Mouse (Mus musculus): ENCODE data around the gene Rcc1l.

Rcc1l gene

GRCm38 (mm10) chr5:134176169-134176881, at the start of gene Rcc1l:
Gene Rcc1l, minus strand, starts transcription at chr5:134176774.
- DNase-seq (ENCODE audit: low spot score in 2 of 2) = peak; percentile 75 to 85

DNA sequence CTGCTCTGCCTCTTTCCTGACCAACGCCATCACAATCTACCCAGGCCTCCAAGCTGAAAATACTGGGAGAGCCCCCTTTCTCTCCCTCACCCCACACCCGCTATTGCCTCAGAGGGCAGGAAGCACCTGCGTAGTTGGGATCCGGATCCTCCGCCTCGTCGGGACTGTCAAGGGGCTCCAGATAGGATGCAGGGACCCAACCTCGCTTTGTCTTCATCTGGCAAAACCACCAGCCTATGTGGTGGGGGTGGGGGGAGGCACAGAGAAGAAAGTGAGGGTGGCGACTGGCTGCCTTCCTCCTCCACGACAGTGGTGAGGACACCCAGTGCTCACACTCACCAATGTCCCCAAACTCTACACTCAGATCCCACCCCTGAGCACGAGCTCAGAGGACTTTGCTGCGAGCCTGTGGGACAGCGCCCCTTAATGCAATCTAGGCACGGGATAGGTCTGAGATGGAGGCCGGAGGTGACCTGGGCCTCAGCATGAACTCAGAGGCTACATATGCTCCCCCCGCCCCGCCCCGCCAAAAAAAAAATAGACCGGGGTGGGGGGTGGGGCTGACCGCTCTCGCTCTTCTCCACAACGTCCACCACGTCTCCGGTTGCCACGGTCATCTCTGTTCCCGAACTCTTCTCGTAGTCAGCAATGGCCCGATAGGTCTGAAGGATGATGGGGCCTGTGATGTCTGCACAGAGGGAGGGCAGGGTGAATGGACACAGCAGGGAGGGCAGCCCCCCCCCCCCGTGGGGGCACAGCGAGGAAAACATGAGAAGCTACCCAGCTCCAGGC, 48.7 kb upstream of the Rcc1l start:
- no peak for DNase-seq (ENCODE audit: low spot score in 2 of 2)

DNA sequence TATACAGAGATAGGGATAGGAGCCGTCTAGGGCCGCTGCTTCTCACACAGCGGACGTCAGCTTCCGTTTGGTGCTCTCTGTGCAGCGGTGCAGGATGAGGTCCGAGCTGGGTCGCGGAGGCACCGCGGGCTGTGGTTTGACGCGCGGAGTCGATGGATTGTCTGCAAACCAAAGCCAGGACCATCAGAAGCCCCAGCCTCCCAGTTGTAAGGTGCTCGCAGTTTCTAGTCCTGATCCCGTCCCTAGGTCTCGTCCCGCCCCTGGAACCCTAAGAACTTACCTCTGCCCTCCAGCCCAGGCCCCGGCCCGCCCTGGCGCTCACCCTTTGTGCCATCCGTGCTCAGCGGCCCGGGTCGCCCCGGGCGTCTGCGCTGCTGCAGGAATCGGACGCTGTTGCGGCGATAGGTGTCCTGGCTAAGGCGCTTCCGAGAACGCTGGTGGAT, 45.2 kb upstream of the Rcc1l start:
- DNase-seq (ENCODE audit: low spot score in 2 of 2) = no peak

DNA sequence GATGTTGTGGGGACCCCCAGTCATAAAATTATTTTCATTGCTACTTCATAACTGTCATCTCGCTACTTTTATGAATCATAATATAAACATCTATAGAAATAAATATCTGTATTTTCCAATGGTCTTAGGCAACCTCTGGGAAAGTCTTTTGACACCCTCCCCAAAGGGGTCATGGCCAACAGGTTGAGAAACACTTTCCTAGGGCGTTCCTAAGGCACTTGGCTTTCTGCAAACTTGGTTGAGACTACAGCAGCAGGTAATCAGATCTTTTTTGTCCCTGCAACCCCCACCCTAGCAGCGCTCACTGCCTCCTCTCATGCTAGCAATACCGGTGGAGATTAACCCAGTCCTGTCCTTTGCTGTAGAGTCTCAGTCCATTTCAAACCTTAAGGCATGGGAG, 44.7 kb upstream of the Rcc1l start:
- DNase-seq (ENCODE audit: low spot score in 2 of 2) = no peak

GRCm38 (mm10) chr5:134217900-134218299, 41.3 kb upstream of the Rcc1l start:
- no peak for DNase-seq (ENCODE audit: low spot score in 2 of 2)

- no peak for DNase-seq (ENCODE audit: low spot score in 2 of 2)
These were observed 37.6 kb upstream of the Rcc1l start for GRCm38 (mm10) chr5:134214021-134214806.

DNA sequence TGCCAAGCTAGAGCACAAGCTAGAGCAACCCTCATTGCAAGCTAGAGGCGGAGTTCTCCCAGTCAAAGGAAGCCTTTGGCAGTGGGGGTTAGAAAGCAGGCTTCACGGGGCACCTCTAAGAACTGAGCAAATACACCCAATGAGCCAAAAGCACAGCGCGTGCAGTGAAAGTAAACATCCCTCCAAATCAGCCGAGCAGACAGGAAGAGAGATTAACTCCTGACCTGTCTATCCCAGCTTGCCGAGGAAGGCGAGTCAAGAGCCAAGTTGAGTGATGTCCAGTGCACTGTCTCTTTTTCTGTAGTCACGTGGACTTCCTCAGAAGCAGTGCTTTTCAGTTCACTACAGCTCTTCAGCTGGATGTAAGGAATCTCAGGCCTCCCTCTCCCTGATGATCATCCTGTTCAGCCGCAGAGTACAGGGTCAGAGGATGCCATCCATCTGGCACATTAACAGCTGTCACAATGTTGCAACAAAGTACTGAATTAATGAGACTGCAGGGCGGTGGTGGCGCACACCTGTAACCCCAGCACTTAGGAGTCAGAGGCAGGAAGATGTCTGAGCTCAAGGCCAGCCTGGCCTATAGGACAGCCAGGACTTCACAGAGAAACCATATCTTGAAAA, 33.5 kb upstream of the Rcc1l start:
- DNase-seq (ENCODE audit: low spot score in 2 of 2) = no peak

DNA sequence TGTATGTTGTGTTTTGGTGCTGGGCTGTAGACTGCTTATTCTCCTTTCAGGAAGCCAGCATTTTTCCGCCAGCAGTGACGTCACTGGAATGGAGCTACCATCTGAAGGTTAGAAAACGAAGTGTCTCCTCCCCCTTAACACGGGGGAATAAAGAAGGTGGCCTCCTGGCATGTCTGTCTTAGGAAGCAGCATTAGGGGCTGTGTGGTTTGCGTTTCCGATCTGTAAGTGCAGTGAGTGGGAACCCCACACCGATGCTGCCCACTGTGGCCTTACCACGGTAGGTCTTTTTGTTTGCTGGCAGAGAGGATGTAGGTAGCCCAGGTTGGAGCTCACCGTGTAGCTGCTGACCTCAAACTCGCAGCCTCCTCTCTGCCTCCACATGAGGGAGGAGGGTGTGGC, 30.1 kb upstream of the Rcc1l start:
- no peak for DNase-seq (ENCODE audit: low spot score in 2 of 2)

- DNase-seq (ENCODE audit: low spot score in 2 of 2) = no peak
These were observed 17.1 kb upstream of the Rcc1l start for GRCm38 (mm10) chr5:134193664-134194063.

- no peak for DNase-seq (ENCODE audit: low spot score in 2 of 2)
These were observed 12.0 kb upstream of the Rcc1l start for GRCm38 (mm10) chr5:134188571-134188970.

DNA sequence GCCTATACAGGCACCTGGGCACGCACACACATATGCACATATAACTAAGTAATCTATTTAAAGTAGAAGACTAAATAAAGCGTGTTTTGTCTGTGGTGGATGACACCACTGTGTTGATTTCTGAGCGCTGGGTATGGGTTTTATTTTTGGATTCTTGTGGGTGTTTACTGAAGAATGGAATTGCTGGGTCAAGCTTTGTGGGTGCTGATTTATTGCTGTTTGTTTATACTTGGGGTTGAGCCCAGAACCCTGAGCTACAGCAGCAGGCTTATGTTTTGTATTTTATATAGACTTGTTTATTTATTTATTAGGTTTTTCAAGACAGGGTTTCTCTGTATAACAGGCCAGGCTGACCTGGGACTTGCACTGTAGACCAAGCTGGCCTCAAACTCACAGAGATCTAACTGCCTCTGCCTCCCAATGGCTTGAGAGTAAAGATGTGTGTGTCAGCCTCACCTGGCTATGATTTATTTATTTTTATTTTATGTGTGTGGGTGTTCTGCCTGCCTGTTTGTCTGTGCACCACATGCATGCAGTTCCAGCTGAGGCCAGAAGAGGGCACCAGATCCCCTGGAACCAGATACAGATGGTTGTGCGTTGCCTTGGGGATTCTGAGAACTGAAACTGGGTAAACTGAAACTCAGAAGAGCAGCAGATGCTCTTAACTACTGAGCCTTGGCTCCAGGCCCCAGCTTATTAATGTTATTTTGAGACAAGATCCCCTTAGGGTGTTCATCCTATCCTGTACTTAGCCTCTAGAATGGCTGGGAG, 10.6 kb upstream of the Rcc1l start:
- peak in 1 of 2 experiments; percentile 65 for DNase-seq (ENCODE audit: low spot score in 2 of 2)

DNA sequence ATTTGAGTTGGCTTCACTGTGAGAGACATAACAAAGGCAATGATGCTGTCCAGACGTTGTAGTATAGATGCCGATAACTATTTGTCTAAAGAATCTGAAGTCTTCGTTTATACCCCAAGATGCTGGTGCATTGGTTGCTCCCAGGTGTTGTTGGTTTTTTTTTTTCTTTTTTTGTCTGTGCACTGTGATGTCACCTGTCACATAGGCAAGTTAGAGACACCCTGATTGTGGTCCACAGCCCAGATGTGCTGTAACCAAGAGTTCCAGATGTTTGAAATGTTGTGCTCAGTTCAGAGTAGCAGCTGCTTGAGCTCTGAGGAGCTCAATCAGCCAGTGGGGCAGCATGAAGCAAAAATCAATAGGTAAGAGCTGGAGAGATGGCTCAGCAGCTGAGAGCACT, 9.5 kb upstream of the Rcc1l start:
- no peak for DNase-seq (ENCODE audit: low spot score in 2 of 2)

DNA sequence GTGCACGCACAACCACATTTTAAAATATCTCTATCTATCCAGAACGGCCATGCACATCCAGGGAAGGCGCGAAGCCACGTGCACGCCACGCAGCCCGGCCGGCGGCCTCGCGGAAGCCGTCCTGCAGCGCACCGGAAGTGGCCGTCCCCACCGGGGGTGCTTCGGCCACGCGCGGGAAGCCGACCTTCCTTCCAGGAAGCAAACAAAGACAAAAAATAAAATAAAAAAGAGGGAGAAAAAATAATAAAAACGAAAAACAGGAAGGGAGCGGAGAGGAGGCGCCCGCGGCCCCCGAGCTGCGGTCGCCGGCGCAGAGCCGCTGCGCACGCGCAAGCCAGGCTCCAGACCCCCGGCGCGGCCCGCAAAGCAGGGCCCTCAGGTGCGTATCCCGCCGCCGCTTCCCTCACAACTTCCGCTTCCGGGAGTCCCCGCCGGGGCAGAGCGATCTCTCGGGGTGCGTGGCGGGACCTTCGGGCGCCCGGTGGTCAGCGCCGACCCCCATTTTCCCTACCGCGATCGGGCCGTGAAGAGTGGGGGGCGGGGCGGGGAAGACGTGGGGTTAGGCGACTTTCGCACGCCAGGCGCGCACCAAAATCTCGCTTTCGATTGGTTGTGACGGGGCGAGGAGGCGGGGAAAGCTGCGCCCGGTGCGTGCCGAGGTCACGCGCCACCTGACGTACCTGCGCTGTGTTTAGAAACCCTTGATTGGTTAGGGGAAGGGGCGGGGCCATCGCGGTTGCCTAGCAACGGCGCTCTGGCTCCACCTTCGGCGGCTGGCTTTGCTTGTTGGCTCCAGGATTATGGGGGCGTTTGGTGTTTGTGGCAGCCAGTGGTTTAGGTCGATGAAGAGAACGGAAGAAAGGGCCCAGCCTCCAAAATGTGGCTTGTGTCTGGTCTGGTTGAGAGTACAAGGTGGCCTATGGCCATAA, 7.6 kb upstream of the Rcc1l start, which contains the start of gene Gtf2ird2:
Gene Gtf2ird2 (plus strand): TSS at position 140 of the 929 bp plus-strand sequence.
- peak; percentile 98 for DNase-seq (ENCODE audit: low spot score in 2 of 2)

DNA sequence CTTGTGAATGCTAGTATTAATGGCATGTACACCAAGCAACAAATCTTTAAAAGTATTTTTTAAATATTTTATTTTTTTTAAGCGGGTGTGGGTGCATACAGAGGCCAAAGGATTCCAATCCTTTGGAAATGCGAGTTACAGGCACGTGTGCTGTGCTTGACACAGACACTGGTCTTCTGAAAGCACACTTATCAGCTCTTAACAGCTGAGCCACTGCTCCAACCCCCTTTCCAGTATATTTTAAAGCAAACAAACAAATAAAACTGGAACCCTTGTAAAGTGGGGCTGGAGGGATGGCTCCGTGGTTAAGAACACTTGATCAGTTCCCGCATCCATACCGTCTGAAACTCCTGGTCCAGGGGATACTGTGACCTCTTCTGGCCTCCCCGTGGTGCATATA, 6.6 kb upstream of the Rcc1l start:
- DNase-seq (ENCODE audit: low spot score in 2 of 2) = no peak

DNA sequence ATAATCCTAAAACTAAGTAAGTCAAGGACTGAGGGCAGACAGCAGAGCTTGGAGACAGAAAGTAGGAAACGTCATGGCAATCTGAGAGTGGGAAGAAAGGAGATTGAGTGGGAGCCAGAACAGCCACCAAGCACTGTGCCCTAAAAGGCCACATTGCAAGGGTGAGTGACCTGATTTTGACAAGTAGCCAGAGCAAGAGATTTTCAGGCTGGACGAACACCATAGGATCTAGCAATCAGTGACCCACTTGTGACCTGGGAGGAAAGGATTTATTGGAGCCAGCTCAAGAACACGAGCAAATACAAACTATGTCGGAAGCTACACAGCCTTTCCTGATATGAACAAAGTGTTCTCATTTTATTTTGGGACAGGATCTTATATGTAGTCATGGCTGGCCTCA, 6.2 kb upstream of the Rcc1l start:
- DNase-seq (ENCODE audit: low spot score in 2 of 2) = no peak

DNA sequence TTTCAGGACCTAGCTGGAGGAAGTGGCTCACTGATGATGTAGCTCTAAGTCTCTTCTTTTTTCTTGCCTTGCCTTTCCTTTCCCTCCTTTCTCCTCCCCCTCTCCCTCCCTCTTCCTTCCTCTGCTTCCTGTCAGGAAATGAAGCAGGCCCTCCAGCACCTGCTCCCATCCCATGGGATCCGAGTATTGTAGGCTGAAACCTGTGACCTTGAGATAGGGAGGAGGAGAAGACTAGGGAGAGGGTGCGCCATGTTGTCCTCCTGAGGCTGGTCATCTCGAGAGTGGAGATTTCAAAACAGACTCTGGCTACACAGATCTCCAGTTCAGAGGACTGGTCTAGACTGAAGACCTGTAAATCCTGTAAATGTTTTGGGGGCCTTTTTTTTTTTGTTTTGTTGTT, 5.6 kb upstream of the Rcc1l start:
- DNase-seq (ENCODE audit: low spot score in 2 of 2) = no peak

DNA sequence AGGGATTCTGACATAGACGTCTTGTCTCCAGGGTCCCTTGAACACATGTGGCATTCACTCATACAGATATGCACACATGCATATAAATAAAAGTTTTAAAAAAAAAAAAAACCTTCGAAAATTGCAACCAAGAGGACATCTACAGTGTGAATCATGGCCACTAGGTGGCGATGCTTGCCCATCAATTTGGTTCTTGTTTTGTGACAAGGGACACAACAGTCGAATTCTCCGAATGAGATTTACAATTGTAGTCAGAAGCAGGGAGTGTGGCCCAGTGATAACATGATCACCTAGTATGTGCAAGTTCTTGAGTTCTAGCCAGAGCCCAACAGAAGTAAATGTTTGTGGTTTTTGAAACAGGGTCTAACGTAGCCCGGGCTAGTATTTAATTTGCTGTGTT, 3.3 kb upstream of the Rcc1l start:
- DNase-seq (ENCODE audit: low spot score in 2 of 2) = peak; percentile 59 to 80

GRCm38 (mm10) chr5:134178536-134178935, 2.0 kb upstream of the Rcc1l start:
- DNase-seq (ENCODE audit: low spot score in 2 of 2) = no peak

DNA sequence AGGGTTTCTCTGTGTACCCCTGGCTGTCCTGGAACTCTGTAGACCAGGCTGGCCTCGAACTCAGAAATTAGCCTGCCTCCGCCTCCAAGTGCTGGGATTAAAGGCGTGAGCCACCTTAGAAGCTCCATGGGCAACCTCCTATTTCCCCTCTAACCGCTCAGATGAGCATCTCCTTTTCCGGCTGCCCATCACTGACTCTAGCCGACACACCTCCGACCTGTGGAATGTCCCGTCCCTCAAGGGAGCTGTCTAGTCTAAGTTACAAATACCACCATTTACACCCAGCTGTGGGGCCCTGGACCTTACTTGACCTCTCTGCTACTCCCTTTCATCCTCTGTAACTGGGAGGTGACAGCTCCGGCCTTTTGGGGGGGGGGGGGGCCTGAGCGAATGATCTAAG, 878 bp downstream of the Rcc1l start:
- no peak for DNase-seq (ENCODE audit: low spot score in 2 of 2)

- DNase-seq (ENCODE audit: low spot score in 2 of 2) = no peak
These were observed 3.4 kb downstream of the Rcc1l start for GRCm38 (mm10) chr5:134173206-134173605.

Measured in urinary bladder, postnatal 4 days (tissue).